Mouse (Mus musculus) C2C12 (cell line): Measurements from ENCODE around the gene Clpx.

Source experiments
- CEBPB ChIP-seq: IDR thresholded peaks from one replicate; pipeline ENCODE4 v1.6.1; 2011; ENCODE audit warnings: low read depth, mild to moderate bottlenecking, control low read depth, moderate library complexity
- CTCF ChIP-seq: IDR thresholded peaks from one replicate; pipeline ENCODE4 v1.5.1; 2011; ENCODE audit not compliant: control insufficient read depth, insufficient read depth, insufficient read length
- MAX ChIP-seq: IDR thresholded peaks from one replicate; pipeline ENCODE4 v1.6.1; 2011; ENCODE audit warnings: mild to moderate bottlenecking, control low read depth
- MYOD1 ChIP-seq: IDR thresholded peaks from one replicate; pipeline ENCODE4 v1.6.1; 2011; ENCODE audit warnings: low read depth; ENCODE audit not compliant: control insufficient read depth, insufficient read length
- MYOG ChIP-seq: IDR thresholded peaks from one replicate; pipeline ENCODE4 v1.6.1; 2011; ENCODE audit not compliant: control insufficient read depth, insufficient read length; ENCODE audit errors: extremely low read depth
- USF1 ChIP-seq: IDR thresholded peaks from one replicate; pipeline ENCODE4 v1.6.1; 2011; ENCODE audit warnings: low read depth, mild to moderate bottlenecking, control low read depth, moderate library complexity

- no peak for TF ChIP-seq CTCF
- no peak for TF ChIP-seq USF1
- no peak for TF ChIP-seq MAX
- TF ChIP-seq MYOG = no peak
- no peak for TF ChIP-seq MYOD1
- TF ChIP-seq CEBPB = no peak
Measured at GRCm38 (mm10) chr9:65313846-65314245, 19.8 kb downstream of the Clpx start.
